Mouse (Mus musculus) bone marrow macrophage, adult 2 months (primary cell): ENCODE measurements at regions not wholly inside any gene's neighbourhood (a gene's known extent, or its start where the extent isn't known, plus 50 kb on each side); places are given as distances from the start of the nearest gene placed in this dataset.
A peak's percentile ranks its signal among the peaks of the same experiment; 100 is the strongest.

ENCODE experiments used
- H3K27ac ChIP-seq: 2 replicates; pipeline ENCODE4 v1.5.1; 2012; ENCODE audit warnings: low read depth, low read length; ENCODE audit not compliant: insufficient read depth
- H3K4me1 ChIP-seq: 2 replicates; pipeline ENCODE4 v1.6.1; 2012; ENCODE audit warnings: low read length; ENCODE audit not compliant: control insufficient read depth, insufficient read depth
- H3K4me3 ChIP-seq: 2 replicates; pipeline ENCODE4 v1.5.1; 2012; ENCODE audit warnings: mild to moderate bottlenecking, low read length, moderate library complexity; ENCODE audit not compliant: insufficient read depth
- CTCF ChIP-seq: IDR thresholded peaks from 2 replicates; pipeline ENCODE4 v1.5.1; 2012; ENCODE audit warnings: low read depth, mild to moderate bottlenecking, low read length, moderate library complexity
- POLR2A ChIP-seq: IDR thresholded peaks from 2 replicates; pipeline ENCODE4 v1.6.1; 2012; ENCODE audit warnings: mild to moderate bottlenecking, low read depth, low read length, borderline replicate concordance

DNA sequence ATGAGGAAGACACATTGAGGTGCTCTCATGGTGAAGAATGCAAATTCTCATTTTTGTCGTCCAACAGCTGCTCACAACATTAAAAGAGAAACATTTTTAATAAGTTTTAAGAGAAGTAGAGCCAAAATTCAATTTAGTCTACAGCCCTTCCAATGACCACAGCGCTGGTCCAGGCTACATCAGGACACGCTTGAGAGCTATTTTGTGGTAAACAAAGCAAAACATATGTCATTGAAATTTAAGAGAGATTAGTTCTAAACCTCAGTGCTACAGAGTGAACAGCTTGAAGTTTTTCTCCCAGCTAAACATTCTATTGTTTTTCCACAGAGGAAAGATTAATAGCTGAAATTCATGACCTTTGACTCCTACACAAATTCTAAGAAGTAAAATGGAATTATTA, 1820.8 kb upstream of the Acvr2a start:
- TF ChIP-seq POLR2A = no peak
- no peak for TF ChIP-seq CTCF
- no peak overlapping the region for H3K4me3 ChIP-seq

DNA sequence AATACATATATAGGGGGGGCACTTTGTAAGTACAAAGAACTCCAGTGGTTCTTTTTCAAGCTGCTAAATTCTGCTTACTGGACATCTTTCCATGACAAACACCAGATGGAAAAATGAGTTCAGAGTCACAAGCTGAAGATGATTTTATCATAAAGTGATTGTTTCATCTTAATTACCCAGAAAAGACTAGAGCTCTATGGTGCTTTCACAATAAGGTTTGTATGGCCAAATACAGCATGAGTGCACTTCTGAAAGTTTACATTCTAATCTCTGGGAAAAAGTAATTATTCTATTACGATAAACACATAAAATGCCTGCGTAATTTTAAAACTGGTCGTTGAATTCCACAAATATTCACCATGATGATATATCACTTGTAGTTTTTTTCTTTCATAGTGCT, 1821.2 kb upstream of the Acvr2a start:
- no peak for TF ChIP-seq CTCF
- TF ChIP-seq POLR2A = no peak
- Histone ChIP-seq H3K27ac (no peak overlapping the region), H3K4me1 (no peaks in the 10 kb centered on the region), H3K4me3 (no peak overlapping the region)

More for the DNA sequence above, 1820.8 kb upstream of the Acvr2a start:
- Histone ChIP-seq H3K27ac (no peak overlapping the region), H3K4me1 (no peaks in the 10 kb centered on the region)

GRCm38 (mm10) chr2:46986689-46987088, 1827.2 kb upstream of the Acvr2a start:
- TF ChIP-seq CTCF = no peak
- TF ChIP-seq POLR2A = no peak

DNA sequence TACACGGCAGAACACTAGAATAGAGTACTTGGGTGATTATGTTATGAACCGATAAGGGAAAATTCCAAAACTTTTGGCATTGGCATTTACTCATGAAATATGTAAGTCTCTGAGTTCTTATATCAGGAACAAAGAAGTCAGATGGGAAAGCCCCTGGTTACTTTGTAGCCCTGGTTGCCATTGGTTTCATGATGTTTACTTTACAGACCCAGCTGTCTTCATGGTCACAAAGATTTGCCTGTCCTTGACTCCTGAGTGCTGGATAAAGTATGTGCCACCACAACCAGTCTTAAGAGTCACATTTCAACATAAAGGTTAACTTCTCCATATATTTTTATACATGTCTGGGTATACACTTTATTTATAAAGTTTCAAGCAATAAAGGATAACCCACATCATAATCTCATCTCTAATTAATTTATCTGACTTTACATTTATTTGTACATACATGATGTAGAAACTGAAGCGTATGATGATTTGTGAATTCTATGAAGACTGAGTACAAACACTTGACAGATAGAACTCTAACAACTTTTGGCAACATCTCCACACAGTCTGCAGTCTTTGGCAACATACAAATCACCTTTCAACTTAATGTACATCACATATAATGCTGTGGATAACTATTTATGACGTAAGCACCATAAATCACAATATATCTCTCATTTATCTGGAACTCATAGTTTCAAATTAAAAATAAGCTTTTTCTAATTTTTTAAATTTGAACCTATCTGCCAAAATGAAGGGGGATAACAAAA, 1827.8 kb upstream of the Acvr2a start:
- TF ChIP-seq POLR2A (no peak), CTCF (no peak)
- Histone ChIP-seq H3K4me3 (no peak overlapping the region), H3K4me1 (no peaks in the 10 kb centered on the region), H3K27ac (no peak overlapping the region)

More at GRCm38 (mm10) chr2:46986689-46987088, 1827.2 kb upstream of the Acvr2a start:
- H3K27ac ChIP-seq = no peak overlapping the region
- H3K4me1 ChIP-seq = no peaks in the 10 kb centered on the region
- no peak overlapping the region for H3K4me3 ChIP-seq

- TF ChIP-seq POLR2A (no peak), CTCF (no peak)
- Histone ChIP-seq H3K4me3 (no peak overlapping the region), H3K27ac (no peak overlapping the region)
Measured at GRCm38 (mm10) chr2:46940628-46941530, 1823.7 kb upstream of the Zeb2 start.

GRCm38 (mm10) chr2:46932831-46933230, 1815.6 kb upstream of the Zeb2 start:
- TF ChIP-seq CTCF (no peak), POLR2A (no peak)
- Histone ChIP-seq H3K27ac (no peak overlapping the region), H3K4me3 (no peak overlapping the region), H3K4me1 (no peaks in the 10 kb centered on the region)

More at GRCm38 (mm10) chr2:46940628-46941530, 1823.7 kb upstream of the Zeb2 start:
- H3K4me1 ChIP-seq = no peaks in the 10 kb centered on the region

- Histone ChIP-seq H3K4me1 (no peaks in the 10 kb centered on the region), H3K27ac (no peak overlapping the region), H3K4me3 (no peak overlapping the region)
- TF ChIP-seq CTCF (no peak), POLR2A (no peak)
Measured at GRCm38 (mm10) chr2:46924189-46924588, 1807.0 kb upstream of the Zeb2 start.

DNA sequence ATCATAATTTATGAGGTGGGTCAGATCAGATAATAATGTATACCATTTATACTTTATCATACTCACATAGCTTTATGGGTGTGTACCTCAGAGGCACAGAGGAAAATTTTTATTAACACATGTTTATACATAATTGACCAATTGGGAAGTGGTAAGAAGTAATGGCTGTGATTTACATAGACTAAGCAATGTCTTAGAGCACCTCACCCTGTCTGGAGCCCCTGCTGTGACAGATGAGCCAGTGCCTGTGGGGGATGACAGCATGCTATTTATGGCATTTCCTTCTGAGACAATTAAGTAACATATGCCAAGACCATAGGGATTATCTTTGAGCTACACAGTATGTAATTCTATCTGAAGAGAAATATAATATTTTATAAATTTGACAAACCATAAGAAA, 1796.3 kb upstream of the Zeb2 start:
- Histone ChIP-seq H3K4me1 (no peaks in the 10 kb centered on the region), H3K4me3 (no peak overlapping the region), H3K27ac (no peak overlapping the region)
- TF ChIP-seq CTCF = no peak
- TF ChIP-seq POLR2A = no peak

GRCm38 (mm10) chr2:46883216-46883615, 1766.0 kb upstream of the Zeb2 start:
- no peak overlapping the region for H3K27ac ChIP-seq
- TF ChIP-seq POLR2A (no peak), CTCF (no peak)
- H3K4me3 ChIP-seq = no peak overlapping the region
- no peaks in the 10 kb centered on the region for H3K4me1 ChIP-seq

DNA sequence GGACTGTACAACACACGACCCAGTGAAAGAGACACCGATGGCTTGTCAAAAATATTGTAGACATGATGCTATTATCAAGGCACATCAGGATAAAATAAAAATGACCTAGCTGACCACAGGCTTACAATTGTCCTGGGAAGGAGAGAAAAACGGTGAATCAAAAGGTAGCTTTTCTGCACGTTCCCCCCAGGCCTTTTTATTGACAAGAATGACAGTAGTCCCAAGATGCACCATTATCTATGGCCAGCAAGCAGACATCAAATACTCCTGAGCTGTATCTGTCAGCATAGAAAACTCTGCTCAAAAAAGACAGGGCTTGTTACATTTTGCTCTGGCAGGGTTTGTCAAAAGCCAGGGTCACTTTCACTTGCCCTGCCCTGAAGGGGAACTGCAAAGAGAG, 1753.6 kb upstream of the Zeb2 start:
- Histone ChIP-seq H3K27ac (0 out of 2 replicates have a peak overlapping the region, but pooled peaks have one; percentile 0), H3K4me3 (no peak overlapping the region), H3K4me1 (peaks cover 5% of the 10 kb centered on the region)
- no peak for TF ChIP-seq POLR2A
- no peak for TF ChIP-seq CTCF
